Mouse (Mus musculus) left cerebral cortex, adult 6 months (tissue): Measurements from ENCODE around the gene Grm3. TPM values are rescaled to one million over a fixed set of nuclear protein-coding genes. Genes with fewer than 3 reads are reported as not detected.

Source experiments
- long read RNA-seq, 2 experiments: library from polyadenylated mRNA; unstranded; transcript quantifications; one replicate each; pipeline ENCODE4 v2.0.0; 2019 to 2020
- polyA plus RNA-seq: library from polyadenylated mRNA; unstranded; fragments of <200 nt; fragmentation: Nextera tagmentation; gene quantifications from 2 replicates; pipeline ENCODE4 v1.2.3, GENCODE M21; 2021

The Grm3 gene
- 57.9 and 61.2 TPM in 2 replicates for polyA plus RNA-seq
- long read RNA-seq, experiment 1, transcript Grm3-201 (6 exons, 3,049 nt): major isoform, 241 of 302 reads
- long read RNA-seq, experiment 1, partial matches to known transcripts: 31 of 302 reads
- long read RNA-seq, experiment 1, other reads (novel, unspliced or antisense): 30 of 302 reads
- long read RNA-seq, experiment 2, transcript Grm3-201 (6 exons, 3,049 nt): major isoform, 22 of 119 reads
- long read RNA-seq, experiment 2, partial matches to known transcripts: 35 of 119 reads
- long read RNA-seq, experiment 2, other reads (novel, unspliced or antisense): 62 of 119 reads

DNA sequence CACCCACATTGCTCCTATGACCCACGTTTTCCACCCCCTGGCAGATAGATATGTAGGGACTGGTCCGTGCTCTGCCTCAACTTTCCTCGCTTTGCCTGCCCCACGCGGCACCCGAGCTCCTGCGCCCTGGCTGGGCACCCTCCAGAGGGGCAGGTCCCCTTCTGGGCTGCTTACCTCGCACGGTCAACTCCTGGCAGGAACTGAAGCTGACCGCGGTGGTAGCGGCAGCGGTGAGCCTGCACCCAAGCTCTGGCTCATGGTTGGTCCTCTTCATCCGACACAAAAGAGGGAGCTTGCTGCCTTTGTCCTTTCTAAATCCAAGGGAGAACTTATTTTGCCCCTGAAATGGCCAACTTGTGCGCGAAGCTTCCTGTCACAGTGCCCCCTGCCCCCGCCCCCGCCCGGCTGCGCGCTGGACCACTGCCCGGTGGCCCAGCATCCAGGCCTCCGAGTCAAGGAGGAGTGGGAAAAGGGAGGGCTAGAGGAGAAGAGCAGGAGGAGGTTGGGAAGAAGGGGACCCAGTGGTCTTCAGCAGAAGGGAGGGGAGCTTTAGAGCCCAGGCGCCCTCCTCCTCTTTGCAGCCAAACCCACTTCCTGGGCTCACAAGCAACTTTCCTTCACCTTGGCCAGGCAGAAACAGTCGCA, at the start of gene Grm3:
Gene Grm3, minus strand, starts transcription at position 215 of the 645 bp plus-strand sequence.

